Mouse (Mus musculus) cerebellum, postnatal 14 days (tissue): ENCODE measurements around the gene Guca1b.
"Not testable (repeated sequence)": the region's sequence is repeated elsewhere in the genome, so short reads cannot be mapped to it uniquely, and the experiment has no call there.

ENCODE experiments used
- DNase-seq, 2 experiments: peaks; one replicate each; pipeline ENCODE4 v3.0.0; 2021; ENCODE audit warnings: mixed read lengths in 2 of 2

Guca1b gene

GRCm38 (mm10) chr17:47420195-47420594 lies 35.0 kb downstream of the Guca1b start:
- DNase-seq = no peak

- DNase-seq = no peak
Observed at GRCm38 (mm10) chr17:47421566-47421965, 36.4 kb downstream of the Guca1b start.

DNA sequence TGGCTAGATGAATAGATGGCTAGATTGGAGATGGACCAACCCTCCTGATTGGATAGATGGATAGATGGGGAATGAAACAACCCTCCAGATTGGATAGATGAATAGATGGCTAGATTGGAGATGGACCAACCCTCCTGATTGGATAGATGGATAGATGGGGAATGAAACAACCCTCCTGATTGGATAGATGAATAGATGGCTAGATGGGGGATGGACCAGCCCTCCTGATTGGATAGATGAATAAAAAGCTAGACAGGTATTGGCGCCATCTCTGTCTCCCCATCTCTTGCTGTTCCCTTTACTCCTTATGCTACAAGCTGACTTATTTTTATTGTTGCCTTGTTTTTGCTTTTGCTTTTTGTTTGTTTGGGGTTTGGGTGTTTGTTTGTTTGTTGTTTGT lies 37.4 kb downstream of the Guca1b start:
- not testable (repeated sequence) for DNase-seq

GRCm38 (mm10) chr17:47424186-47424585 lies 39.0 kb downstream of the Guca1b start:
- no peak for DNase-seq

- no peak for DNase-seq
Observed at GRCm38 (mm10) chr17:47427316-47427715, 42.1 kb downstream of the Guca1b start.

GRCm38 (mm10) chr17:47428831-47429304 lies 43.7 kb downstream of the Guca1b start:
- DNase-seq = no peak

DNA sequence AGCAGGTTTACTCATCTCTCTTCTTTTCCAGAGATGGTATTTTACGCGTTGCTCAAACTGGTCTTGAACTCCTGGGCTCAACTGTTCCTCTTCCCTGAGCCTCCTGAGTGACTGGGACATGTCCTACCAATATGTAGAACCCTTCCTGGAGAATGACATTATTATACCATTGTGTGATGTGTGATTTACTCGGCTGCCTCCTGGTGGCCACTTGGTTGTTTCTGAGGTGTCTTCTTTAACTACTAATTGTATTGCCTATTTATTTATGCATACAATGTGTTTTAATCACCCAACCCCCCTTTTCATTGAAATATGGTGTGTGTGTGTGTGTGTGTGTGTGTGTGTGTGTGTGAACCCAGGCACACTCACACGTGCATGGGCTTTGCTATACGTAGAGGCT lies 45.6 kb downstream of the Guca1b start:
- DNase-seq = peak in 1 of 2 experiments; percentile 25

- peak; percentile 10 to 25 for DNase-seq
Observed at GRCm38 (mm10) chr17:47436156-47436906, 51.1 kb downstream of the Guca1b start, which contains the start of gene AI661453. AI661453 (plus strand) TSS chr17:47436615.

DNA sequence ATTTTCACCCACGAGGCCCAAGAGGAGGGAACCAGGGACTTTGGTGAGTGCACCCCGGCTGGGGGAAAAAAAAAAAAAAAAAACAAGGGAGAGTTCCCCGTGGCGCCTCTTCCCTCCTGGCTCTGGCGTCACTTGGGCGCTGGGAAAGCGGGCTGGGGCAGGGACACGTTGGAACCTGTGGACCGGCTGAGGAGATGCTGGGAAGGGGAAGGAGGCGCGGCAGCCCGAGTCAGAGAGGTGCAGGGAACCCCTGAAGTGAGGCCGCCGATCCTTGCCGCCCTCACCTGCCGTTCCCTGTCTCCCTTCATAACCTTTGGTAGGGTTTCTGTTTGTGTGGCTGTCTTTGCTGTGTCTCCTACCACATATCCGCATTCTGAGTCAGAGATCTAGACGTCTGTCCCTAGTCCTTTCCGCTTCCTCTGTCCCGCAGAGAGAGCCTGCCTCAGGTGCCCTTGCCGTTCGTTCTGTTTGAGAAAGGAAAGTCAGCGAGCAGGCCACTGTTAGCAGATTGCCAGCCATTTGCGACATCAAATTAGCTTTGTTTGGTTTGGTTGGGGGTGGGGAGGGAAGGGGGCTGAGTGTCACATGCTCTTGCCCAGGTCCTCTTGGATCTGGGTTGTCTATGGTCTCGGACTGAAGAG lies 51.8 kb downstream of the Guca1b start, which contains the start of gene 1700001C19Rik:
Gene 1700001C19Rik (minus strand): TSS at position 470 of the 641 bp plus-strand sequence.
- DNase-seq = no peak

DNA sequence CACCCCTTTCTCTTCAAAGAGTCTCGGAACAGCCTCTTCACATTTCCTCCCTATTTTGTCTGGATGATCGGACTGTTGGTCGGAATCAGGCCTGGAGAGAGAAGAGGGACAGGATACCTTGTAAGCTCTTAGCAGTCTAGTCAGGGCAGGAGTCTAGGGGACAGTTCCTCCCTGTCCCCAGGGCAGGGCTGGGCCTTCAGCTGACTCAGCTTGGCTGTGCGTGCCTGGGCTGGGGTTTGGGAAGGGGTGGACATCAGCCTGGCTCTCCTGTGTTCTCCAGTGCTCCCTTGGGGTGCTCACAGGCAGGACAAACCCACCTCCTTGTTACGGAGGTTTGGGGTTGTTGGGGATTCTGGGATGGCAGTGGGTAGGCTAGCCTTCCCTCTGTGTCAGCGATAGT lies 53.4 kb downstream of the Guca1b start:
- no peak for DNase-seq

DNA sequence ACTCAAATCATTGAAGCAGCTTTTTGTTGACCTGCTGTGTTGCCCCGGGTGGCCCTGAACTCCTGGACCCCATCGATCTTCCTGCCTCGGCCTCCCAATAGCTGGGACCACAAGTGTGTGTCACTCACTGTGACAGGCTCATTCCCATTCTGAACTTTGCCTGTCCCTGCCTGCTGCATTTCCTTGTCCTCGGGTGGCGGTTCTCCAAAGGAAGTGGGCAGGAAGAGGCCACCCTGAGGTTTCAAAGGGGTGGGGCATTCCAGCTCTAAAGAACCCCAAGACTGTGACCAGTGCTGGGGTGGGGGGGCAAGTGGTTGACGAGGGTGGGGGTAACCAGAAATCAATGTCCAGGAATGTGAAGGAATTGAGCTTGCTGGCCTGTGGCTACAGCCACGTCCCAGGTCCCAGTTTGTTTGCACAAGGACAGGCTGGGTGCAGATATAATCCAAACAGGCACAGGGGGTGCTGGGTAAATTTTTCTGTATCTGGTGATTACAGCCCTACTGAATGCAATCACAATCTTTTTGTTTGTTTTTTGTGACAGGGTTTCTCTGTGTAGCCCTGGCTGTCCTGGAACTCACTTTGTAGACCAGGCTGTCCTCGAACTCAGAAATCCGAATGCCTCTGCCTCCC lies 54.3 kb downstream of the Guca1b start:
- no peak for DNase-seq

DNA sequence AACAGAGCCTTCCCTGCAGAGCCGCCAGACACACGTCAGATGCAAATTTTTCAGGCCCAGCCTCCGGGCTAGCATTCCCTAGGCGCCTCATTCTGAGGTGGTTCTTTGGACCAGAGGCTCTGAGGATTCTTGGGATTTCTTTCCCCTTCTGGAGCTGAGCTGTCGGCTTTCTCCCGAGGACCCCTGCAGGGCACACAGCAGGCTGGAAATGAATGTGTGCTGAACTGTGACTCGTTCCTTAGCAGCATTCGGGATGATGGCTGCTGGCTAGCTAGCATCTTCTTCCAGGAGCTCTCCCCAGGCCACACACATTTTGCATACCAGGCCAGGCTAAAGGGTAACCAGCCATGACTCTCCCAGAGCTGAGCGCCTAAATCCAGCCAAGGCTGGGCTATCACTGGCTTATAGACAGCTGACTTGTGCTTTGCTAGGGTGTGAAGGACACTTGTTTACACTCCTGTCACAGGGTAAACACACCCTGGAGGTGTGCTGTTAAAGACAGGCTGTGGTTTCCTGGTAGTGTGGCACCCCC lies 55.2 kb downstream of the Guca1b start:
- DNase-seq = peak; percentile 17

DNA sequence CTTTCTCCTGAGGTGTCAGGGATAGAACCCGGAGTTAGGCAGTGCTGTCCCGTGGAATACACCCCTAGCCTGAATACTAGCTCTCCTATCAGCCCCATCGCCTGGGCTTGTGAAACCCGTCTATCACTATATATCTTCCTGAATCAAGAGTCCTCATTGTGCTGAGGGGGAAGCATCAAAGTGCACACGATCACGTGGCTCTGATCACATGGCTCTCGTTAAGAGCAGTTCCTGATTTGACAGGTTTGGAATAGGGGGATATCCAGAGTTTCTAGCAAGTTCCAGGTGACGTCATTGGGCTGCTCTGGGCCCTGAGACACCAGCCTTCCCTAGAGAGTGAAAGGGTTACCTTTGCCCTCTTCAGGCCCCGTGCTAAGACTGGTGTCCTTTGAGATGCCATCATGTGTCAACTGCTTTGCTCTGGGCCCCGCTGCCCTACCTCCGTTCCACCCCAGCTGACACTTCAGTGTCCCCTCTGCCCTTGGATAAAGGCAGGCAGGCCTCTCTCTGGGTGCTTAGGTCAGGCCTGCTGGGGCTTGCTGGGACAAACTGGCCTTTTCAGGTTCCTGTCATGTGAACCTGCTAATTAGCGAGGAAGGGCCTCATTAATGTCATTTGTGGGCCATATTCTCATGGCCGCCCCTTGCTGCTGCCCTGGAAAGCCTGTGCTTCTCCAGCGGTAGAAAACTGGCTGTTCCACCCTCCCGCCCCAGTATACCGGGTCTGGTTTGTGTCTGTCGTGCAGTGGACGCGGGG lies 56.3 kb downstream of the Guca1b start:
- DNase-seq = no peak

DNA sequence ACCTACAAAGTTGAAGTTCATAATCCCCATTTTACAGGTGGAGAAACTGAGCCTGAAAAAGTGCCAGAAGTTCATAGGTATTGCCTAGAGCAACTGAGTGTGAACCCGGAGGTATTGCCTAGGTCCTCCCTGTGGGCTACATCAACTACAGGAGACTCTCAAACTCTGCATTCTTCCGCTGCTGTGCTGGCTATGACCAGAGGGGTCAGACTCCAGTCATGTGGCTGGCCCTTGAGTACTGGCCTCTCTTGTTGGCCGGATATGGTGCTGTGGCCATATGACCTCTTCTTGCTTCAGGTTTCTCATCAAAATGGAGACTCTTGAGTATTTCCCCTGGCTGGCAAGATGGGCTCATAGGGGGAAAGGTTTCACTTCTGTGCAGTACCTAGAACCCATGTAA lies 57.1 kb downstream of the Guca1b start:
- no peak for DNase-seq
